Mouse (Mus musculus) thymus, postnatal 10 days (tissue): ENCODE results near the gene Tbcd.
"Not testable (repeated sequence)": the region's sequence is repeated elsewhere in the genome, so short reads cannot be mapped to it uniquely, and the experiment has no call there.

Source experiments
- DNase-seq, 2 experiments: peaks; one replicate each; pipeline ENCODE4 v3.0.0; 2021; ENCODE audit warnings: low spot score in 2 of 2

Tbcd gene

DNA sequence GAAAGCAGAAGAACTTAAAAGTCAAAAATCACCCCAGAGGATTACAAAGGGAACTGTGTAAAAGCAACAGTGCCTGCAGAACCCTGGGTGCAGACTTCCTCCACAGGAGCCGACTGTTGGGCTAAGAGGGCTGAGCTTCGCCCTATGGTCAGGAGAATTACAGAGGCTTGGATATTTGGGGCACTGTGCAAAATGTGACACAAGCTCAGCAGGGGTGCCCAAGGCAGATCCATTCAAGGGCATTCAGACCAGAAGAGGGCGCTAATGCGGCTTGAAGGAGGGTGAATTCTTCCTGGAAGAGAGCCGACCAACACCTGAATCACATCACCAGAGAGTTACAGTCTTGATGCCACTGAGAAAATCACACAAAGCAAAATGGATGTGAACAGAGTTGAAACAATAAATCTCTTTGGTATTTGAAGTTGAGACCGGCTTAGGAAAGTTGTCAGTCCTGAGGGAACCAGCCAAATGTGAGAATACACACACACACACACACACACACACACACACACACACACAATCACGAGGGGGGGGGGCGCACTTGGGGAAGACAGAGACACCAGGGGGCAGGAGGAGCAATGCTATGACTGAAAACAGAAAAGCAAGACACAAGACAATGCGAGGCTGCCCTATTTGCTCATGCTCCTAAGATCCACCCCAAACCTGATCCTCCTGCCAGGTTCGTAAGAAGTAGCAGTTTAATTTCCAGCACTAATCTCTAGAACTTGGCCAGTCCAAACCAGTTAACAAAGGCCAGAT lies 201.0 kb downstream of the Tbcd start:
- peak; percentile 53 to 85 for DNase-seq

DNA sequence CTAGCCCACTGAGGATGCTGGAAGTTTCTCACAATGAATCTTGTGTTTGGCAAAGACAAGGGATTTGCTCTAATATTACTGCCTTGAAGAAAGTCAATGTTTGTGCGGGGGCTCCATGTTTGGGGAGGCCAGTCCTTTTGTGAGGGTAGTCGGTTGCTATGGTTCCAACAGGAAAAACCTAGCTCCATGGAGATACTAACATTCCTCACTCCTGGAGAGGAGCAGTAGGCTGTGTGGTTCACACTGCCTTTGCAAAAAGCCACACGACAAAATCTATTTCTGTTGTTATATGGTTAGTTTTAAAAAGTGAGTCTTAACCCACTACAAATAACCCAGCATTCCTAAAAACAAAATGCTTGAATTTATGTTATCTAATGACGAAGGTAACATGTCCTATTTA lies 201.9 kb downstream of the Tbcd start:
- no peak for DNase-seq

DNA sequence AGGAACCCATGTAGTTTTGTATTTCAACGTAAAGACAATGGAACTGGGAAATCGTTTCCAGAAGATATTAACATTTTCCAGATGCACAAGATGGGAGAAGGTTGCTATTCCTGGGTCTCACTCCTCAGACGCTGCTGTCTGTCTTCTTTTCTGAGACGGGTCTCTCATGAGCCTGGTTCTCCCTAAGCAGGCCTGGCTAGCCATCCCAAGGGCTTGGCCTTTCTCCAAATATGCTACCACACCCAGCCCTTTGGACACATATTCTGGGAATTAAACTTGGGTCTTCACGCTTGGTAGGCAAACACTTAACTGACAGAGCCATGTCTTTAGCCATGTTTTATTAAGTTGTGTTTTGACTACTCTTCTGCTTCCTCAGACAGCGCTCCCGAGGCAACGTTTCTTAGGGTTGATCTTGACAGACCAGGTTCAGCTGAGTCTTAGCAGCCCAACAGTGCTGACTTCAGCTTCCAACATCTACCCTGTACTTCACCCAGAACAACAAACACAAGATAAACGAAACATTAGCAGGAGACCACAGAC lies 202.7 kb downstream of the Tbcd start:
- DNase-seq: no peak

DNA sequence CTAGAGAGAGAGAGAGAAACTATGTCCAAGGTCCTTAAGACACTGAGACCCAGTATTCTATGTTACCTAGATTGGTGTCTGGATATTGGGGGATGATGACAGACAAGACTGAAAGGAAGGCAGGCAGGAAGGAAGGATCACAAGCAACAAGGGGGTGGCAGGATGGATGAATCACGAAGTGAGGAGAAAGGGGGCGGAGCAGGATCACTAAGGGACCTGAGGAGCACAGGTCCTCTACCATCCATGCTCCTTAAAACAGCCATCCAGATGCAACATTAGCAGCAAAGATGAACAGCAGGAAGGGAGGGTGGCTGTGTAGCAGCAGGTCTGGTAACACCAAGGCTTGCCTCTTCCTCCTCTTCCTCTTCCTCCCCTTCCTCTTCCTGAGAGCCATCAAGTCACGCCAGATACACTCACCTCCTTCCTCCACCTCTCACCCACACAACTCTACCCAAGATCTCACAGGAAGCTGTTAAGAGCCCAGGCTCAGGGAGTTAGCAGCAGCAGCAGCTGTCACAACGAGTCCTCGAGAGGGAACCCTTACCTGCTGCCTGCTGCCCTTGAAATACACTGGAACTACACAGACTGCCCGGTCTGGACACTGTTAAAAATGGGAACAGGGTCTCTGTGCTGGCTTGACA lies 203.5 kb downstream of the Tbcd start:
- no peak for DNase-seq

DNA sequence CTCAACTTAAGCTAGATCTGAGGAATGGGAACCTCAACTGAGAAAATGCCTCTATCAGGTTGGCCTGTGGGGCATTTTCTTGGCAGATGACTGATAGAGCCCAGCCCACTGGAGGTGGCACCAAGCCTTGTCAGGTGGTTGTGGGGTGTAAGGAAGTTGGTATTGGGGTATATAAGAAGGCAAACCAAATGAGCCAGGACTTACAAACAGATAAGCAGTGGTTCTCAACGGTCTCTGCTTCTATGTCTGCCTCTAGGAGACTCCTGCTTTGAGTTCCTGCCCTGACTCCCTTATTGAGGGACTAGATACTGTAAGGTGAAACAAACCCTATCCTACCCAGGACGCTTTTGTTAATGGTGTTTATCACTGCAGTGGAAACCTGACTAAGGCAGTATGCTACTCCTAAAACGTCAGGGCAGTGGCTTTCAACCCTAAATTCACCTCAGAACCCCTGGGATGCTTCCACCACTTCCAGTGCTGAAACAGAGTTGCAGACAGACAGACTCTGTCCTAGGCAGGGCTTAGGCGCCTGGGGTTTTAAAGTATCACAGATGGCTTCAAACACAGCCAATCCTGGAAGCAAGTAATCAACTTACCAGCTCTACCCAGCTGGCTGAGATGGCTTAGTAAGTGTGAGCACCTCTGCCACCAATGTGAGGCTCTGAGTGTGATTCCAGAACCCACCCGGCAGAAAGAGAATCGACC lies 204.2 kb downstream of the Tbcd start:
- no peak for DNase-seq

DNA sequence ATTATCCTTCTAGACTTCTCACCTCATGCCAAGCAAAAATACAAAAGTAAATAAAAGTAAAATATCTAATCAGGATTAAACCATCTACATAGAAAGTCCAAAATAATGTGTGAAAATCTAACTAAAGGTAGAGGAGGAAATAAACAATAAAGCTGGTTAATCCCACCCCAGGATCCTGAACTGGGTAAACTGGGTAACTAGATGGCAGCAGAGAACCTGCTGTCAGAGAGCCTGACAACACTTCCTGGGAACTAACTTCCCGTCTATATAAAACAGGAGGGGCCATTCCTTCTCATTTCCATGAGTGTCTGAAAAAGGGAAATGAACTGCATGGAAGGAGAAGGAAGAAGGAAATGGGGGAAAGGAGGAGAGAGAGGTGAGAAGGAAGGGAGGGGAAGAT lies 206.4 kb downstream of the Tbcd start:
- DNase-seq: no peak

DNA sequence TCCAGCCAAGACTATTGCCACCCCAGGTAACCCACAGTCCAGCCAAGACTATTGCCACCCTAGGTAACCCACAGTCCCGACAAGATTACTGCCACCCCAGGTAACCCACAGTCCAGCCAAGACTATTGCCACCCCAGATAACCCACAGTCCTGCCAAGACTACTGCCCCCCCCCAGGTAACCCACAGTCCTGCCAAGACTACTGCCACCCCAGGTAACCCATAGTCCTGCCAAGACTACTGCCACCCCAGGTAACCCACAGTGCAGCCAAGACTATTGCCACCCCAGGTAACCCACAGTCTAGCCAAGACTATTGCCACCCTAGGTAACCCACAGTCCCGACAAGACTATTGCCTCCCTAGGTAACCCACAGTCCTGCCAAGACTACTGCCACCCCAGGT lies 208.9 kb downstream of the Tbcd start:
- not testable (repeated sequence) for DNase-seq

DNA sequence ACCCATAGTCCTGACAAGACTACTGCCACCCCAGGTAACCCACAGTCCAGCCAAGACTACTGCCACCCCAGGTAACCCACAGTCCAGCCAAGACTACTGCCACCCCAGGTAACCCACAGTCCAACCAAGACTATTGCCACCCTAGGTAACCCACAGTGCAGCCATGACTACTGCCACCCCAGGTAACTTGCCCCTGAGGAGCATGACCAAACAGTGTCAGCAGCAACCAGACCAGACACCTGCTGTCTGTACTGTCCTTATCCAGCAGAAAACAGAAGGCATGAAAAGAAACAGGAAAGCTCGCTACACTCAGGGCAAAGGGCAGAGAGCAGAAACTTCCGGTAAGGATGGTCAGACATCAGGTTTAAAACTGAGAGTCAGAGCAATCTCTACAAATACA lies 209.4 kb downstream of the Tbcd start:
- no peak for DNase-seq
